Mouse (Mus musculus) kidney, adult 10 weeks (tissue): ENCODE measurements around the gene Srd5a2. TPM values are rescaled to one million over a fixed set of nuclear protein-coding genes. Genes with fewer than 3 reads are reported as not detected.

ENCODE experiments used
- polyA plus RNA-seq: library from polyadenylated mRNA; stranded (reverse); fragments of 350-450 nt; fragmentation: Illumina TruSeq; extraction: RNeasy Lipid Tissue Mini Kit (QIAGEN cat#74804); gene quantifications from one replicate; pipeline ENCODE4 v1.2.3, GENCODE M21; 2014; ENCODE audit warnings: low read depth, low replicate concordance

Gene Srd5a2
- 11.8 TPM for polyA plus RNA-seq

DNA sequence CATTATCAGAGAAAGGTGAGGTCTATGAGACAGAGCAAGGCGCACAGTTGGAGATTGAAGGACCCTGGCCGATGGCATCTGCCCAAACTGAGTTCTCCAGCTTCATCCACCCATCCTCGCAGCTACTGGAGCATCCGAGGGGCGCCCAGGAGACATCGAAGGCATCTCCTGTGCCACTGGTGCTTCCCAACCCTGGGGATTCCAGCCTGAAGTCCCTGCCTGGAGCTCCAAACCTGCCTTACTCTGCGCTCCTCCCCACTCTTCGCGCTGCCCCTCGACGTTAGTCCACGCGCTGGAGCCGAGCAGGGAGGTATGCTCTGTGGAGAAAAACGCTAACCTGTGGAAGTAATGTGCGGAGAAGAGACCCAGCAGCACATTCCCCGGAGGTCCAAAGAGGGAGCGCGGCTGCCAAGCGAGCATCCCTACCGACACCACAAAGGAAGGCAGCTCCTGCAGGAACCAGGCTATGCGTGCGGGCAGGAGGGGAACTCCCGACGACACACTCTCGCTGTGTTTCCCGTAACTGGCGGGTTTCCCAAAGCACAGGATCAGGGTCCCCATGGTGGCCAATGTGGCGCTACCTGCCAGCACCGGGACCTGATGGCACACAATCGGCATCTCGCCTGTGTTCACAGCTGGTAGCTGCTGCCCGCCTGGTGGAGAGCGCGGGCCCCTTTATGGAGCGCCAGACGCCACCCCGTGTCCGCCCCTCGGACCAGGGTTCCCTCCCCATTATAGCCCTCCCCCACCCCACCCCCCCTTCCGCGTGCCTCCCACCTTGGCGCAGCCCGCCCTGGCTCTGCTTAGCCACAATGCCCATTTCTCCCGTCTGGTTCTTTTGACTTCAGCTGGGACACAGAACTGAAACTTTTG is at the start of gene Srd5a2:
Gene Srd5a2, minus strand, starts transcription at position 707 of the 873 bp plus-strand sequence.

Other genes starting within 250 kb of the Srd5a2 start
- 25.3 TPM for gene Ehd3, start 243.8 kb downstream of the Srd5a2 start, polyA plus RNA-seq
- gene Xdh, start 97.7 kb downstream of the Srd5a2 start, polyA plus RNA-seq, result 17.8 TPM
- gene Memo1, start 247.6 kb upstream of the Srd5a2 start, polyA plus RNA-seq, result 103 TPM